Mouse (Mus musculus) CH12.LX (cell line): ENCODE measurements around the gene Dmbx1. TPM values are rescaled to one million over a fixed set of nuclear protein-coding genes. Genes with fewer than 3 reads are reported as not detected.

ENCODE experiments used
- DNase-seq: peaks from one replicate; pipeline ENCODE4 v3.0.0-alpha.2; 2013; ENCODE audit errors: extremely low read depth
- H3K27ac ChIP-seq: 2 replicates; pipeline ENCODE4 v1.5.1; 2012; ENCODE audit warnings: low read depth, mild to moderate bottlenecking, control low read depth, moderate library complexity; ENCODE audit not compliant: insufficient read depth
- H3K27me3 ChIP-seq: replicated peaks from 2 replicates; pipeline ENCODE3; 2012; ENCODE audit warnings: inconsistent platforms
- H3K36me3 ChIP-seq, 2 experiments: replicated peaks in 1 of 2; 2 replicates each; pipeline versions ENCODE3 to v1.6.1; 2012; ENCODE audit warnings: inconsistent platforms in 1 of 2, low read length in 1 of 2, mild to moderate bottlenecking in 1 of 2, mixed read lengths in 1 of 2, moderate library complexity in 1 of 2; ENCODE audit not compliant: control insufficient read depth in 1 of 2, insufficient read depth in 1 of 2
- H3K4me1 ChIP-seq, 2 experiments: 2 replicates each; pipeline ENCODE4 v1.6.1; 2012; ENCODE audit warnings: inconsistent platforms in 1 of 2, moderate library complexity in 1 of 2; ENCODE audit not compliant: insufficient read depth in 2 of 2, control insufficient read depth in 1 of 2
- H3K4me2 ChIP-seq: 2 replicates; pipeline ENCODE4 v1.6.1; 2012; ENCODE audit warnings: low read depth, mild to moderate bottlenecking, control low read depth; ENCODE audit not compliant: poor library complexity, insufficient read depth, severe bottlenecking
- H3K4me3 ChIP-seq, 3 experiments: fragments of 150-350 bp in 1 of 3; sonication (generic) in 1 of 3; replicated peaks in 1 of 3; 2 replicates each; pipeline versions ENCODE3 to v1.5.1; 2011 to 2012; ENCODE audit warnings: low read depth in 2 of 3, low read length in 2 of 3, mild to moderate bottlenecking in 2 of 3, moderate library complexity in 2 of 3, control low read depth in 1 of 3, improper control_type of control experiment in 1 of 3, inconsistent platforms in 1 of 3, mixed read lengths in 1 of 3; ENCODE audit not compliant: poor library complexity in 1 of 3
- H3K79me2 ChIP-seq: replicated peaks from 2 replicates; pipeline ENCODE4 v1.6.1; 2012; ENCODE audit warnings: mild to moderate bottlenecking, moderate library complexity; ENCODE audit not compliant: control insufficient read depth, poor library complexity, insufficient read depth, severe bottlenecking; ENCODE audit errors: extremely low read depth
- H3K9ac ChIP-seq: 2 replicates; pipeline ENCODE4 v1.6.1; 2012; ENCODE audit warnings: low read depth, mild to moderate bottlenecking, control low read depth, moderate library complexity; ENCODE audit not compliant: insufficient read depth
- H3K9me3 ChIP-seq: replicated peaks from 2 replicates; pipeline ENCODE3; 2012; ENCODE audit warnings: low read length, inconsistent platforms, mixed read lengths
- BHLHE40 ChIP-seq: IDR thresholded peaks from 2 replicates; pipeline ENCODE4 v1.6.1; 2011; ENCODE audit warnings: mild to moderate bottlenecking, low read depth, low read length, improper control_type of control experiment
- CHD1 ChIP-seq: IDR thresholded peaks from 2 replicates; pipeline ENCODE4 v1.6.1; 2012; ENCODE audit warnings: low read depth, low read length, improper control_type of control experiment, inconsistent platforms
- CHD2 ChIP-seq: IDR thresholded peaks from 2 replicates; pipeline ENCODE4 v1.6.1; 2011; ENCODE audit warnings: low read length, improper control_type of control experiment
- CTCF ChIP-seq, 2 experiments: IDR thresholded peaks in 1 of 2; conservative IDR thresholded peaks in 1 of 2; 2 replicates each; pipeline ENCODE4 v1.5.1; 2011 to 2012; ENCODE audit warnings: low read depth in 2 of 2, low read length in 2 of 2, improper control_type of control experiment in 1 of 2, inconsistent platforms in 1 of 2, mild to moderate bottlenecking in 1 of 2, moderate library complexity in 1 of 2
- E2F4 ChIP-seq: IDR thresholded peaks from 2 replicates; pipeline ENCODE4 v1.6.1; 2011; ENCODE audit warnings: low read depth, low read length, improper control_type of control experiment; ENCODE audit not compliant: insufficient replicate concordance
- ELF1 ChIP-seq: IDR thresholded peaks from 2 replicates; pipeline ENCODE4 v1.6.1; 2014; ENCODE audit warnings: low read depth, mild to moderate bottlenecking, inconsistent platforms, low read length, improper control_type of control experiment
- EP300 ChIP-seq: IDR thresholded peaks from 2 replicates; pipeline ENCODE4 v1.6.1; 2011; ENCODE audit warnings: low read length, improper control_type of control experiment
- ETS1 ChIP-seq: conservative IDR thresholded peaks from 2 replicates; pipeline ENCODE4 v1.6.1; 2012; ENCODE audit warnings: low read depth, mild to moderate bottlenecking, inconsistent platforms, low read length, improper control_type of control experiment, moderate library complexity
- GABPA ChIP-seq: IDR thresholded peaks from 2 replicates; pipeline ENCODE4 v1.6.1; 2012; ENCODE audit warnings: low read depth, low read length, improper control_type of control experiment, inconsistent platforms; ENCODE audit not compliant: insufficient replicate concordance
- HCFC1 ChIP-seq: IDR thresholded peaks from 2 replicates; pipeline ENCODE4 v1.6.1; 2012; ENCODE audit warnings: low read depth, mild to moderate bottlenecking, inconsistent platforms, low read length, improper control_type of control experiment
- IRF4 ChIP-seq: IDR thresholded peaks from 2 replicates; pipeline ENCODE4 v1.6.1; 2014; ENCODE audit warnings: low read depth, mild to moderate bottlenecking, inconsistent platforms, low read length, improper control_type of control experiment
- JUN ChIP-seq: IDR thresholded peaks from 2 replicates; pipeline ENCODE4 v1.6.1; 2011; ENCODE audit warnings: low read depth, mild to moderate bottlenecking, low read length, improper control_type of control experiment, moderate library complexity; ENCODE audit not compliant: insufficient read depth
- JUND ChIP-seq: conservative IDR thresholded peaks from 2 replicates; pipeline ENCODE4 v1.6.1; 2011; ENCODE audit warnings: low read depth, low read length, improper control_type of control experiment
- KAT2A ChIP-seq: IDR thresholded peaks from 2 replicates; pipeline ENCODE4 v1.6.1; 2012; ENCODE audit warnings: low read length, improper control_type of control experiment, inconsistent platforms; ENCODE audit not compliant: insufficient replicate concordance
- MAFK ChIP-seq: IDR thresholded peaks from 2 replicates; pipeline ENCODE4 v1.6.1; 2011; ENCODE audit warnings: low read length, improper control_type of control experiment; ENCODE audit not compliant: insufficient replicate concordance
- MAX ChIP-seq: IDR thresholded peaks from 2 replicates; pipeline ENCODE4 v1.6.1; 2011; ENCODE audit warnings: low read length, improper control_type of control experiment
- MAZ ChIP-seq: IDR thresholded peaks from 2 replicates; pipeline ENCODE4 v1.6.1; 2012; ENCODE audit warnings: low read depth, mild to moderate bottlenecking, inconsistent platforms, low read length, improper control_type of control experiment, moderate library complexity
- MEF2A ChIP-seq: IDR thresholded peaks from 2 replicates; pipeline ENCODE4 v1.6.1; 2014; ENCODE audit warnings: low read depth, mild to moderate bottlenecking, inconsistent platforms, low read length, improper control_type of control experiment, borderline replicate concordance
- MXI1 ChIP-seq: IDR thresholded peaks from 2 replicates; pipeline ENCODE4 v1.6.1; 2011; ENCODE audit warnings: mild to moderate bottlenecking, low read depth, low read length, improper control_type of control experiment
- MYC ChIP-seq: IDR thresholded peaks from 2 replicates; pipeline ENCODE4 v1.6.1; 2011; ENCODE audit warnings: low read depth, mild to moderate bottlenecking, improper control_type of control experiment, low read length
- NELFE ChIP-seq: IDR thresholded peaks from 2 replicates; pipeline ENCODE4 v1.6.1; 2011; ENCODE audit warnings: low read depth, low read length, improper control_type of control experiment
- NRF1 ChIP-seq: IDR thresholded peaks from 2 replicates; pipeline ENCODE4 v1.6.1; 2014; ENCODE audit warnings: low read depth, mild to moderate bottlenecking, inconsistent platforms, low read length, improper control_type of control experiment, moderate library complexity
- PAX5 ChIP-seq: IDR thresholded peaks from 2 replicates; pipeline ENCODE4 v1.6.1; 2012; ENCODE audit warnings: low read length, inconsistent platforms, mixed read lengths
- POLR2A ChIP-seq: IDR thresholded peaks from 2 replicates; pipeline ENCODE4 v1.6.1; 2011; ENCODE audit warnings: low read depth, mild to moderate bottlenecking, improper control_type of control experiment, low read length
- POLR2AphosphoS2 ChIP-seq: IDR thresholded peaks from 2 replicates; pipeline ENCODE4 v1.6.1; 2011; ENCODE audit warnings: low read depth, low read length, improper control_type of control experiment
- RAD21 ChIP-seq: IDR thresholded peaks from 2 replicates; pipeline ENCODE4 v1.6.1; 2011; ENCODE audit warnings: low read depth, mild to moderate bottlenecking, low read length, improper control_type of control experiment, moderate library complexity
- RCOR1 ChIP-seq: conservative IDR thresholded peaks from 2 replicates; pipeline ENCODE4 v1.6.1; 2012; ENCODE audit warnings: low read depth, mild to moderate bottlenecking, inconsistent platforms, low read length, improper control_type of control experiment
- SIN3A ChIP-seq: IDR thresholded peaks from 2 replicates; pipeline ENCODE4 v1.6.1; 2012; ENCODE audit warnings: low read length, improper control_type of control experiment, inconsistent platforms
- SMC3 ChIP-seq: IDR thresholded peaks from 2 replicates; pipeline ENCODE4 v1.6.1; 2011; ENCODE audit warnings: low read depth, low read length, improper control_type of control experiment
- TBP ChIP-seq: conservative IDR thresholded peaks from 2 replicates; pipeline ENCODE4 v1.6.1; 2011; ENCODE audit warnings: low read depth, low read length, improper control_type of control experiment
- TCF12 ChIP-seq: IDR thresholded peaks from 2 replicates; pipeline ENCODE4 v1.6.1; 2014; ENCODE audit warnings: low read depth, mild to moderate bottlenecking, inconsistent platforms, low read length, improper control_type of control experiment
- UBTF ChIP-seq: IDR thresholded peaks from 2 replicates; pipeline ENCODE4 v1.6.1; 2012; ENCODE audit warnings: low read depth, mild to moderate bottlenecking, inconsistent platforms, low read length, improper control_type of control experiment, moderate library complexity
- USF1 ChIP-seq: IDR thresholded peaks from 2 replicates; pipeline ENCODE4 v1.6.1; 2014; ENCODE audit warnings: low read depth, mild to moderate bottlenecking, inconsistent platforms, low read length, improper control_type of control experiment
- USF2 ChIP-seq: conservative IDR thresholded peaks from 2 replicates; pipeline ENCODE4 v1.6.1; 2011; ENCODE audit warnings: low read depth, low read length, improper control_type of control experiment
- ZC3H11A ChIP-seq: IDR thresholded peaks from 2 replicates; pipeline ENCODE4 v1.6.1; 2012; ENCODE audit warnings: low read depth, mild to moderate bottlenecking, inconsistent platforms, low read length, improper control_type of control experiment
- ZKSCAN1 ChIP-seq: IDR thresholded peaks from 2 replicates; pipeline ENCODE4 v1.6.1; 2012; ENCODE audit warnings: low read depth, inconsistent platforms, low read length, improper control_type of control experiment, borderline replicate concordance
- ZMIZ1 ChIP-seq: IDR thresholded peaks from 2 replicates; pipeline ENCODE4 v1.6.1; 2012; ENCODE audit warnings: low read depth, mild to moderate bottlenecking, inconsistent platforms, low read length, improper control_type of control experiment
- ZNF384 ChIP-seq: IDR thresholded peaks from 2 replicates; pipeline ENCODE4 v1.6.1; 2012; ENCODE audit warnings: low read depth, low read length, improper control_type of control experiment, inconsistent platforms
- dilution Hi-C: fragments of 300-500 bp; cut with MboI; formaldehyde crosslinking; loops from 2 replicates; pipeline ENCODE4 v1.14.3; 2020; ENCODE audit warnings: low sequenced_read_pairs; ENCODE audit not compliant: extremely low pct_unique_long_range_greater_than_20kb, extremely low pct_ligation_motif_present
- in situ Hi-C: fragments of 300-500 bp; cut with MboI; formaldehyde crosslinking; loops from 3 replicates; pipeline ENCODE4 v1.14.3; 2019; ENCODE audit warnings: low sequenced_read_pairs, low pct_ligation_motif_present, low pct_unique_long_range_greater_than_20kb, mixed read lengths
- polyA plus RNA-seq: library from polyadenylated mRNA; unstranded; fragments of >175 nt; gene quantifications from 2 replicates; pipeline ENCODE4 v1.2.1, GENCODE M21; 2012; ENCODE audit warnings: low read depth; ENCODE audit not compliant: insufficient read length
- total RNA-seq, 2 experiments: library from RNA; depleted of rRNA; stranded (reverse); fragments of 300-350 nt in 1 of 2; fragments of >200 nt in 1 of 2; gene quantifications; 2 replicates each; pipeline ENCODE4 v1.2.3; 2012 to 2014

The Dmbx1 gene
- total and polyA plus RNA-seq, 3 experiments, result not detected

DNA sequence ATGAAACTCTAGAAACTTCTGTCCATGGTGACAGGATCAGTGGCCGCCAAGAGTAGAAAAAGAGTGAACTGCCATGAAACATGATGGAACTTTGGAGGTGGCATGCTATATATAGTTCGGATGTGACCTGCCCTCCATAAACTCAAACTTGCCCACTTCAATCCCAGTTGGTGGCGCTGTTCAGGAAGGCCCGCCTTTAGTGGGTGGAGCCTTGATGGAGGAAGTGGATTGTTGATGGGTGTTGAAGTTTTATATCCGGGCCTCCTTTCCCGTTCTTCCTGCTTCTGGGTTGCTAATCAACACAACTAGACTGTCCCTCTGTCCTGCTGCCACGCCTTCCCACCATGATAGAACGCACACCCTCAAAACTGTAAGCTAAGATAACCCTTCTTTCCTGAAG, 45.2 kb upstream of the Dmbx1 start:
- Histone ChIP-seq H3K4me2 (peak overlapping the region; percentile 52; the same call in 1 of the 2 replicates), H3K9me3 (no peaks in the 10 kb centered on the region), H3K27ac (no peak overlapping the region), H3K27me3 (peaks cover 12% of the 10 kb centered on the region)
- TF ChIP-seq GABPA (no peak), POLR2AphosphoS2 (no peak), UBTF (no peak), TBP (0 out of 2 replicates have a peak, but pooled peaks have one; percentile 30), CHD1 (no peak), SIN3A (peak; percentile 70; the same call in 1 of the 2 replicates), USF2 (no peak), MYC (no peak), ZC3H11A (no peak), E2F4 (no peak), POLR2A (peak; percentile 61), BHLHE40 (no peak), KAT2A (no peak), NELFE (peak; percentile 29), PAX5 (no peak), MXI1 (0 out of 2 replicates have a peak, but pooled peaks have one; percentile 61), HCFC1 (peak; percentile 77), EP300 (no peak), ZNF384 (no peak), SMC3 (no peak), CTCF (conservative IDR thresholded peaks at IDR 0.05 in 1 of 2, IDR thresholded peaks at IDR 0.05 in 1 of 2; ENCODE audit: low read depth in 2 of 2, low read length in 2 of 2) (peak in 1 of 2 experiments; percentile 63; a peak in 2 of 4 replicates), MAX (no peak), USF1 (no peak), MAZ (no peak), RAD21 (no peak), ETS1 (no peak), ZKSCAN1 (no peak), ELF1 (peak; percentile 90), MEF2A (peak; percentile 88), JUND (no peak), CHD2 (no peak), RCOR1 (no peak), JUN (no peak), IRF4 (no peak; the same call in 1 of the 2 replicates), TCF12 (peak; percentile 44; the same call in 1 of the 2 replicates), NRF1 (no peak), MAFK (no peak), ZMIZ1 (no peak)
- TF ChIP-seq, all 38 proteins: peak for 10
- peak overlapping the region in 2 of 3 experiments; percentile 49 to 62 for H3K4me3 ChIP-seq
- dilution Hi-C loops (no loop called here), in situ Hi-C loops (loop anchor here (5.0 kb wide), 1 partner anchor 78 kb away; no protein-coding TSS in a partner anchor)
- H3K79me2 ChIP-seq, result no peaks in the 10 kb centered on the region
- H3K4me1 ChIP-seq, result peaks cover 3 to 16% of the 10 kb centered on the region in 2 experiments; a peak in 2 of 4 replicates
- no peaks in the 10 kb centered on the region for H3K36me3 ChIP-seq
- DNase-seq, result peak; percentile 94
- H3K9ac ChIP-seq, result no peak overlapping the region; the same call in 1 of the 2 replicates
